Mouse (Mus musculus): ENCODE results near the gene Ltb.

Ltb gene

DNA sequence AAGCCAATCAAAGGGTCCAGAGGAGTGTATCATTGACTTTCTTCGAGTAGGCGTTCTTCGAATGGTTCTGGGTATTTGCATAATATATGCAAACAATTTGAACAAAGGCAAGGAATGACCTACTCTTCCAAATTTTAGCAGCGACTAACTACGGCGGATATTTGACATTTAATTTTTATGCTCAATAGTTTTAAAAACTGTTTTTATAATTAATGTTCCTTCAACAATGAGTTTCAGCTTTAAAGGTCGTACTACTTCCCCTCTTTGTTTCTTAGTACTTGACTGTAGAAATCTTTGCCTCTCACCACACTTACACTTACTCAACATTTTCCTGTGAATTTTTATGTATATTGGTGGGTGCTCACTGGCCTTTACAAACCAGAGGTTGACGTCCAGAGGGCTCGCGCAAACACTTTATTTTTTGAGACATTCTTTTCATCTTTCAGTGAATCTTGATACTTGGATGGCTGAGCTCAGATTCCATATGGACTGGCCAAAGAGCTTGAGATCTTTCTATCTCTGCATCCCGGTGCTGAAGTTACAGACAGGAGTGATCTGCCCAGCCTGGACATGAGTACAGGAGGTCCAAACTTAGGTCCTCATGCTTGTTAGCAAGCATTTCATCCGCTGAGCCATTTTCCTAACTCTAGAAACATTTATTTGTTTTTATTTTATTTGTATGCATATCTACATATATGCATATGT is 28.6 kb upstream of the Ltb start:
- DNase-seq = no peak

DNA sequence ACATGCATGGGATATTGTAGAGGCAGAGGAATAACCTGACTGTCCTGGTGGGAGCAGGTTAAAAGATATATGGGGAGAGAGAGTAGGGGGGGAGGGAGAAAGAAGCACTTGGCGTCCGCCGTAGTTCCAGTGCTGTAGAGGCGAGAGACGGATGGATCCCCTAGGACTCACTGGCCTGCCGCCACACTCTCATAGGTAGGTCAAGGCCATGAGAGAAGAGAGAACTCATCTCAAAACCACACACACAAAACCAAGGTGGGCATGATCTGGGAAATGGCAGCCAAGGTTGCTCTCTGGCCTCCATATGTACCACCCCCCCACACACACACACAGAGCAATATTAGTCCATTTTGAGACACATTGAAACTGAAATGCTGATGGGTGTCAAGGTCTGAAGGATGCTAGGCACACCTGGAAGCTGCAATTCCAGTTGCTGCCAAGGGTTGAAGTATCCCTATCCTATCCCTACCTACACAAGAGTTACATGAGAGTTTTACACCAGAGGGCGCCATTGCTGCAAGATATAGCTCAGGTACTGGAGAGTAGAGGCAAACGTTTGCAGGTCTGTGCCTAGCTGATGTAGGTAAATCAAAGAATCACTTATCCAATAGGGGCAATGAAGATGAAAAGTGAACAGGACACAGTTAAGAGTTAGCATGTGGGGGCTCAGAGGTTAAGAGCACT is 27.7 kb upstream of the Ltb start:
- DNase-seq = peak; percentile 60 to 81

DNA sequence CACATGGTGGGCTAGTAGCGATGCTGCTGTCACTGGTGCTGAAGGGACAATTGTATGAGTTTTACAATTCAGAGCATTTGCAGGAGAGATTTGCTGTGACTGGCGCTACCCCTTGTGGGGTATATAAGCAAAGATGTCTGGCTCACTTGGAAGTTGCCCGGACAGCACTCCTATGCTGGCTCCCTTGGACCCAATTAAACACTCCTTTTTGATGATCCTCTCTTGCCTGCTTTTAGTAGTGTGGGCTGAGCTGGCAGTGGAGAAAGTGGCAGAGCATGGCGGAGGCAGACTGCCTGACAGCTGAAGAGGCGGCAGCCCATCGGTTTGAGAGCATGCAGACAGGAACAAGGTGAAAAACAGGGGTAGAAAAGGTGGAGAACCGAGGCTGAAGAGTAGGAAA is 26.4 kb upstream of the Ltb start:
- DNase-seq = no peak

DNA sequence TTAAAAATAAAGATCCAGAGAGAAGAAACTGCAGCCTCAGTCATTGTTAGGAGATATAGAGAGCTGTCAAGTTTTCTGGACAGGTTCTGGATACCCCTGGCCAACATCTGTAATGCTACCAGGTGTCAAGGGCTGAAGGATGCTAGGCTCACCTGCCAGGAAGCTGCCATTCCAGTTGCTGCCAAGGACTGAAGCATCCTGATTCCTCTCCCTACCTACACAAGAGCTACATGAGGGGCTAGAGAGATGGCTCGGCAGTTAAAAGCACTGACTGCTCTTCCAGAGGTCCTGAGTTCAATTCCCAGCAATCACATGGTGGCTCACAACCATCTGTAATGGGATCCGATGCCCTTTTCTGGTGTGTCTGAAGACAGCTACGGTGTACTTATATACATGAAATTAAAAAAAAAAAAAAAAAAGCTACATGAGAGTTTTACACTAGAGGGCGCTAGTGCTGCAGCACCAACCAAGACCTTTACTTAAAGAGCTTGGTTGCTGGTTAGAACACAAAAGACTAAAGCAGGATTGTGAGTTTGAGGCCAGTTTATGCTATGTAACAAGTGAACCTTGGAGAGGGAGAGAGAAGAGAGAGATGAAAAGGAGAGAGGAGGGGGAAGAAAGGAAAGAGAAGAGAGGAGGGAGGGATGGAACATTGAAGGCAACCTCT is 25.6 kb upstream of the Ltb start:
- DNase-seq = no peak

DNA sequence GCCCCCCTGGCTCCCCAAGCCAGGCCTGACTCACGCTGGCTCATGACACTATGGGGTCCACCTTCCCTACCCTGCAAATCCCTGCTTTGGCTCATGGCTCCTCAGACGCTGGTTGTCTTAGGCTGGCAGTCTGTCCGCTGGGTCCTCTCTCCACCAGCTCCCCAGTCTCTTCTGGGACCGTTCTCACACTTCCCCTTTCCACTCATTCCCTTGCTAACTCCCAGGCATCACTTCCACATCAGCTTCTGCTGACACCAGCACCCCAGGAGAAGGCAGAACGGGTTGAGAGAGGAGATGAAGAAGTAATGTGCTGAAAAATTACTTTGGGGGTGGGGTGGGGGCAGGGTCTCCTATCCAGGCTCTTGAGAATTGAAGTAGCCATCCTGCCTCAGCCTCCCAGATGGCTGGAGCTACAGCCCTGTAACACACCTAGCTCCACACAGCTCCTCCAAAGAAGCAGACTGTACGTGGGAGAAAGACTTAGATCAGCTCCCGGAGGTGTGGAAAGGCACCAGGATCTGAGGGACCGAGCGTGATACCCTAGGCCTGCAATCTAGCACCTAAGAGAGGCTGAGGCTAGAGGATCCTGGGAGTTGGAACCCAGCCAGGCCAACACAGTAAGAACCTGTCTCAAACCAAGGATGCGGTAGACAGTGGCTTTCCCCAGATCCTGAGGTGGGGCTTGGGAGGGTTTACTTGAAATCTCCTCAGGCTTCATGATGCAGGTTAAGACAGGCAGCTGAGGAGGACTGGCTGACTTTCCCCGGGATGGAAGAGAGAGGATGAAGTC is 21.6 kb upstream of the Ltb start:
- DNase-seq = no peak

DNA sequence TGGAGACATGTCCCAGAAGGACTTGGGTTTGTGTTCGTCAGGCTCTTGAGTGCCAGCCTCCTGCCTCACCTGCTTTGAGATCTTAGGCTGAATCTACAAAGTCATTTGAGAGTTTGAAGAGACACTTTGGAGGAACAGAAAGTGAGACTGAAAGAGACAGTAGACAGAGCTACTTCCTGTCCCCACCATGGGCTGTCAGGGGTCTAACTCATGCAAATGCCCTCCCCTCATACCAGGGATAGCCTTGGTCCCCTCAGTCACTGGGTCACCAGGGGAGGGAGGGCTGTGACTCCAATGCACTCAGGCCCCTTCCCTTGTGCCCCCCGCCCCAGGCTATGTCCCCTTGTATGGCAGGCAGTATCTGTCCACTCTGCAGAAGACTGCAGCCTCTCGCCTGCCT is 20.9 kb upstream of the Ltb start:
- no peak for DNase-seq

DNA sequence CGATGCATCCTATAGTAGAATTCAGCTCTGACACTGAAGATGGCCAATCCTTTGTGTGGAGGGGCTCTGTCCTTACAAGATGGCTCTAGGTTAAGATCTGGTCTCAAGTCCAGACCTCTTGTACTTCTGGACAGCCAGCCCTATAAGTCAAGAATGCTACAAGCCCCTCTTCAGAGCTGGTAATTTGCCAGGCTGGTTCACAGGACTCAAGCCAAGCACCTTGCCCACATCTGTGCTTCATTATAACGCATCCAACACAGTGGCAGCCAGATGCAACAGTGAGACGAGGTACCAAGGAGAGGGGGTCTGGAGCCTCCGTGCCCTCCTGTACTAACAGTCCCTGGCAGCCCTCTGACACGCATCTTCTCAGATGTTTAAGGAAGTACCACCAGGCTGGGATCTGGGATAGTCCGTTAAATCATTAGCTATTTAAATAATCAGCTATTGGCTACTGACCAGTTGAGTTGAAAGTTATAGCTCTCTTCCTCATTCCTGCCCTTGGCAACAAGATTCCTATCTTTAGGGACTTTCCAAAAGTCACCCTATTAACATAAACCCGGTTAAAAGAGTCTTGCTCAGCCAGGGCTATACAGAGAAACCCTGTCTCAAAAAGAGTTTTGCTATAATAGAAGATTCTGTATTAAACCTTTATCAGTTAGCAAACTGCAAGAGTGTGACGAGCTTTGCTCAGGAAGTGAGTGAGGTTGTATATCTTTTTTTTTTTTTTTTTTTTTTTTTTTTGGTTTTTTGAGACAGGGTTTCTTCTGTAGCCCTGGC is 19.9 kb upstream of the Ltb start:
- DNase-seq = no peak

DNA sequence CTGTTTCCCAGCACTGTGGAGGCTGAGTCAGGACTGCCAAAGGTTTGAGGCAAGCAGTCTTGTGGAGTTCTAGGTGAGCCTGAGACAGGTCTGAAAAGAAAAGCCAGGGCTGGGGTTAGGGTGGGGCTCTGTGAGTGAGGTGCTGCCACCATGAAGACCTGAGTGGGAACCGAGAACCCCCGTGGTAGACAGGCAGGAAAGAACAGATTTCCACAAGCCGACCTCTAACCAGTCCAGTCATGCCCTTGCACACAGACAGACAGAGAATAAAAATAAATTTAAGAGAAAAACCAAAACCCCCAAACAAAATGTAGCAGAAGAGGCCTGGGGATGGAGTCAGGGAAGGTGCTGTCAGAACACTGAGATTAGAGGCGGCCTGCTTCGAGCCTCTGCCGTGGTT is 18.9 kb upstream of the Ltb start:
- DNase-seq = no peak

DNA sequence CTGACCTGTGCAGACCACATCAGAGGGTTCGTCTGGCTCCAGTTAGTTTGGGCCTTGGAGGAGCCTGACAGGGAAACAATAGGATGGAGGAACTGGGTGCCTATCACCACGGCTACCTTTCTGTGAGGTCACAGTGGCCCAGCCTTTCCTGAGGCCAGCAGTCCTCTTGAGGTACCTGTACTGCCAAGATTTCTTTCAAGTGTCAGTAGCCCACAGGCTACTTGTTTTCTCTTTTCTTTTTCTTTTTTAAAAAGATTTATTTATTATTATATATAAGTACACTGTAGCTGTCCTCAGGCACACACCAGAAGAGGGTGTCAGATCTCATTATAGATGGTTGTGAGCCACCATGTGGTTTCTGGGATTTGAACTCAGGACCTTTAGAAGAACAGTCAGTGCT is 18.3 kb upstream of the Ltb start, which contains the start of gene Aif1:
TSS of gene Aif1 (minus strand) at position 101 of the 400 bp plus-strand sequence.
- DNase-seq = peak in 1 of 2 experiments; percentile 25

DNA sequence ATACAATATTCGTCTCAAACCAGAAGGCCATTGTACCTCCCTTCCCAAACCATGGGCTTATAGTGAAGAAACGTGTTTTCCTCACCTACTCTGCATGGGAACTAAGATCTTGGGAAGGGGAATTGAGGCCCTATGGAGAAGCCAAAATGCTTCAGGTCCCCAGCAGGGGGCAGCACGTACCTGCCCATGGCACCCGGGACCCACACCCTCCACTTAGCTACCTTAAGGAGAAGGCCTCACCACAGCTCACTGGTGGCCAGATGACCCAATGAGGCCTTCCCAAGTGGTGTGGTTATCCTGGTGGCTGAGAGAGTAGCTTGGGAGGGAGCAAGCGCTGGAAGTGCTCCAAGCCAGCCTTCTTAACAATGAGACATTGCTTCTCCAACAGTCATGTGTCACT is 15.7 kb upstream of the Ltb start:
- peak; percentile 73 to 78 for DNase-seq

DNA sequence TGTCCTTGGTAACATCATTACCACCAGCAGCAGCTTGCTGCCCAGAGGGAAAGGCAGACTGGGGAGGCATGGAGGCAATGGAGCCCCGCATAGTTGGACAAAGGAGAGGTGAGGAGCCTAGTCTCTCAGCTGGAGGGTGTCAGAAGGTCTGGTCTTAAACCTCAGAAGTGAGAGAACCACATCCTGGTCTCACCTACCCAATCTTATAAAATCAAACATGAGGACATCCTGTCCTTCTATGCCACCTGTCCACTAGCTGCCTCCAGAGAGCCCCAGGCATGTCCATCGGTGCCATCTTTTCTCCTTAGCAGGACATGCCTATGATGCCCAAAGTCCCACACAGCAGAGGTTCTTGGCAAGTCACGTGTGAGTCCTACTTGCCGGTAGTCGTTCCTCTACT is 14.1 kb upstream of the Ltb start:
- DNase-seq = no peak

DNA sequence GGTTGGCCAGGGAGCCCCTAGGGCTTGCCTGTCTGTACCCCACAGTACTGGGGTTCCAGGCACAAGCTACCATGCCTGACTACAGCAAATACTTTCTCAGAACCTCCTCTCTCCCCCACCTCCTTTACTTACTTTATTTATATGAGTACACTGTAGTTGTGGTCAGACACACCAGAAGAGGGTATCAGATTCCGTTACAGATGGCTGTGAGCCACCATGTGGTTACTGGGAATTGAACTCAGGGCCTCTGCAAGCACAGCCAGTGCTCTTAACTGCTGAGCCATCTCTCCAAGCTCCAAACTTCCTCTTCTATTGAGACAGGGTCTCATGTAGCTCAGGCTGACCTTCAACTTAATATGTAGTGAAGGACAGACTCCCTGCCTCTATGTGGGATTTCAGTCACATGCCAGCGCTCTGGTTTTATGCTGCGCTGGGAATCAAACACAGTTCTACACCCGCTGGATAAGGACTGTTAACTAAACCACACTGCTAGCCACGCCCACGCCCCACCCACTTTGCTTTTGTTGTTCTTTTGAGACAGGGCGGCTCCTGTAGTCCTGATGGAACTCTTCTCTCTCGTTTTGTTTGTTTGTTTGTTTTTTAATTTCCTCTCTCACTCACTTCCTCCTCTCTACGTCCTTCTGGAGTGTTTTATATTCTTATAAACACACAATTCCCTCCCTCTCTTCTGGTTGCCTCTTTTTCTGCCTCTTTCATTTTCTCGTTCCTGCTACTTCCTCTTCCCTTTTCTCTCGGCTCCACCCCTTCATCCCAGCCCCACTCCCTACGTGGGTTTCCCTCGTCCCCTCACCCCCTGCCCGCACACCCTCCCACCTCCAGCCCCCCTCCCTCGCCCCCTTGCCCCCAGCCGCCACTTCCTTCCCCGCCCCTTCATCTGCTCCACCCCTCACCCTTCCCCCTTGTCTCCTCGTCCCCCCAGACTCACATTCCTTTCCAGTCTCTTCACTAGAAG is 8.3 kb upstream of the Ltb start:
- DNase-seq = peak; percentile 83 to 84

DNA sequence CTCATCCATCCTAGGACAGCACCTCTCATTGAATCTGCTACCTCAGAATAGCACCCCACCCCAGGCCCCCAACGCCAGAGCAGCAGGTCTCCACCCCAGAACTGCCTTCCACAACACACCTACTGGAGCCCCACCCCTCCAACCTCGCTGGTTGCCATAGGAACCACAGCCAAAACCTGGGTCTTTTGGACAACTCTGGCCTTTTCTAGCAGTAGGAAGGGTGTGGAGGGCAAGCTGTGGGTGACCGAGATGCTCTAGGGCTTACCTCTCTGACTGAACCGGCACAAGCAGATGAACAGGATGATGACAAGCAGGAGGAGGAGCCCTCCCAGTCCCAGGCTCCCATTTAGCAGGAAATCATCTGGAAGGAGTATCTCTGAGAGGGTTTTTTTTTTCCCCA is 7.6 kb upstream of the Ltb start:
- peak; percentile 55 to 58 for DNase-seq

DNA sequence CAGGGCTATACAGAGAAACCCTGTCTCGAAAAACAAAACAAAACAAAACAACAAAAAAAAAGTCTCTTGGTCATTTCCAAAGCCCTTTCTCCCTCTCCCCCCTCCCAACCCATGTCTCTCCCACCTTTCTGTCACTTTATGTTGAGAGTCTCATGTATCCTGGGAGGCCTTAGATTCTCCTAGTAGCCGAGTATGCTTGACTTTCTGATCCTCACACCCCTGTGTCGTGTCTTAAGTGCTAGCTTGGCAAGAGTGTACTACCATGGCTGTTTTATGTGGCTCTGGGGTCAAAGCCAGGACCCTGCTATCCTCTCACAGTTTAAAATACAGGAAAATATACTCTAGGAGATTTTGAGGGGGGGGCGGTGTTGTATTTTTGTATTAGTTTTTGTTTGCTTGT is 6.9 kb upstream of the Ltb start:
- no peak for DNase-seq

DNA sequence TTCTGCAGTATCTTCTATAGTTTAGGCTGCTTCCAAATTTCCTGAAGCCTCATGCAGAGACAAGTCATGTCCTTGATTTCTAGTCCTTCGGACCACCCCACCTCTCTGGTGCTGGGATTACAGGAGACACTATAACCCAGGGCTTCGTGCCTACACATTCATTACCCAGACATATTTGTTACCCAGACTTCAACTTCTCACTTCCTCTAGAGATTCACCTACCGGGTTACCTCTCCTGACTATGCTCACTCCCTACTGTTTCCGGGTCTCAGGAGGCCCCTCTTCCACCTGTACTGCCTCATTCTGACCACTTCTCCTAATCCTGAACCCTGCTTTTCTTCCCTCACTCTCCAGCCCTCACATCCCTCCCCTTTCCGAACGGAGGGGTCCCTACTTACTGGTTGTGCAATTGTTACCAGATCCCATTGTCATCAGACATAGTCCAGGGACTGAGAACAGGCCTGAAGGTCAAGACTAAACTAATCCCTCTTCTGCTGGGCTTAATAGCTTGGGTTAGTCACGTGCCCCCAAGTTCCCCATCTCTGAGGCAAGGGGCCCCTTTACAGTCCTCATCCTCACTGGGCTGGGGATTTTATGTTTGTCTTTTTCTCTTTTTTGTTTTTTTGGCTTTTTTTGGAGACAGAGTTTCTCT is 6.2 kb upstream of the Ltb start, which contains the start of gene Lst1:
TSS of gene Lst1 (minus strand) at position 481 of the 652 bp plus-strand sequence.
- no peak for DNase-seq

DNA sequence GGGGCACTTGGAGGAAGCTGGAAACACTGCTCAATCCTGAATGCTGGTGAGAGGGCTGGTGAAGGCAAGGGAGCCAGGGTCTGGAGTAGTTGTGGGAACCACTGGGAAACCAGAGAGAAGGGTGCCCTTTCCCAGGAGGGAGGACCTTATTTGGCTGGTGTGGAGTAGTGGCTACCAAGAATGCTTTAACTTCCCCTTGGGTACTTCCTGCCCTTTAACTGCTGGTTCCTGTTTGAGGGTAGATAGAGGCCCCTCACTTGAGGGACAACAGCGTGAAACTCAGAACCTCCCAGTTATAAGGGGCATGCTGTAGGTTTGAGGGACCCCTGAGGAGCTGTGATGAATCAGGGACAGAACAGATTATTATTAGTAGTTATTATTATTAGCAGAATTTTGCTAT is 5.1 kb upstream of the Ltb start:
- no peak for DNase-seq

DNA sequence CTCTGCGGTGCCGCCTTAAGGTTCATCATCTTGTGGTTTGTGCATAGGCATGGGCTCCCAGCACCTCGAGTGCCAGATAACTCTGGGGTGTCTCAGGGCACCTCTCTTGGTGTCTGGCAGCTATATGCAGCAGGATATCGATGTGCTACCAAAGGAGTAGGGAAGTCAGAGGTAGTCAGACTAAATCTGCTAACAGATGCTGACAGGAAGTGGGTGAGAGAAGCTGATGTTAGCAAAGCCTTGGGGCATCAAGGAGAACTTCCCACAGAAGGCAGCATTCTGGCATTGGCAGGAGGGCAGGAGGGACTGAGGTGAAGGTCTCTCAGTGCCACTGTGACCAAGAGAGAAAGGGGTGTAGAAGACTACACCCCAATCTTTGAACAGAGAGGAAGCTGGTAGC is 4.1 kb upstream of the Ltb start:
- no peak for DNase-seq

DNA sequence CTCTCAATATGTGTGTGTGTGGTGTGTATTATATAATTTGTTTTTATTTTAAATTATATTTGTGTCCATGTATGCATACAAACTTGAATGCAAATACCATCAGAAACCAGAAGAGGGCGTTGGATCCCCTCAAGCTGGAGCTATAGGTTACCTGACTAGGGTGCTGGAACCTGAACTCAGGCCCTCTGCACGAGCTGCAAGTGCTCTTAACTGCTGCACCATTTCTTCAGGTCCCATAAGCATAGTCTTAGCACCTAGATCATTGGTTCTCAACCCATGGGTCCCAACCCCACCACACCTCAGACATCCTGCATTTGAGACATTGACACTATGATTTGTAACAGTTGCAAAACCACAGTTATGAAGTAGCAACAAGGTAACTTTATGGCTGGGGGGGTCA is 2.5 kb upstream of the Ltb start:
- DNase-seq = no peak

DNA sequence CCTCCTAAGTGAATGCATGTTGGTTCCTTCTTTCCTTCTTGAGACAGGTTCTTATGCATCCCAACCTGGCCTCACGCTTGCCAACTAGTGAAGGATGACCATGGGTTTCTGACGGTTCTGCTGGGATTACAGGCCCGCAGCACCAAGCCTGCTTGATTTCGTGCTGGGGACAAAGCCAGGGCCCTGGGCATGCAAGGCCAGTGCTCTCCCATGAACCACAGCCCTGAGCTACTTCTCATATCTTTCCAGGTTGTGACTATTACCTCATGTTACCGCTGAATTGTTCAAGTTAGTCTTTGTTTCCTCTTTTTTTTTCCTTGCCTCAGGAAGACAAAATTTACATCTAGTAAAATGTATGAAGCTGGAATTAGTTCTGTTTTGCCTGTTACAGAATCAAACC is 1.3 kb upstream of the Ltb start:
- DNase-seq = no peak

DNA sequence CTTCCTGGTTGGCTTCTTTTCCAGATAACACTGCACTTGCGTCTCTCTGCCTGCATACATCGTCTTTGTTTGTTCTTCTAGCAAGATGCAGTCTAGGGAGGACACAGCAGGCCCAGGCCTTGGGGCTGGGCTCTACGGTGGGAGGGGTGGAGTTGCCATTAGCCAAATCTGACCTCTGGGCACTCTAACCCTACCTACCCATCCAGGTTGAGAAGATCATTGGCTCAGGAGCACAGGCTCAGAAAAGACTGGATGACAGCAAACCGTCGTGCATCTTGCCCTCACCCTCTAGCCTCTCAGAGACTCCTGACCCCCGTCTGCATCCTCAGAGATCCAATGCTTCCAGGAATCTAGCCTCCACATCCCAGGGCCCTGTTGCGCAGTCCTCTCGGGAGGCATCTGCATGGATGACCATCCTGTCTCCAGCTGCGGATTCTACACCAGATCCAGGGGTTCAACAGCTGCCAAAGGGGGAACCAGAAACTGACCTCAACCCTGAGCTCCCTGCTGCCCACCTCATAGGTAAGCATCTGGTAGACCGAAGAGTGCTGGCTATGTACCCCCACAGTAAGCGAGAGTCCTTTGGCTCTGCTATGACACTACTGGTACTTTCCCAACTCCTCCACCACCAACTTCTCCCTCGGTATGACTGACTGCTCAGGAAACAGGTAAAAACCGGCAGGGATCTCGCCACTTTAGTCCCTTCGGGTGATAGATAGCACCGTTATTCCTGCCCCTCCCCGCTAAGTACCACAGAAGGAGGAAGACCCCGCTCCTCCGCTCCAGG is 798 bp downstream of the Ltb start:
- DNase-seq = no peak
